Mouse (Mus musculus): ENCODE results near the gene Ddx39b. TPM values are rescaled to one million over a fixed set of nuclear protein-coding genes. Genes with fewer than 3 reads are reported as not detected.

Ddx39b gene
- total and polyA plus RNA-seq, 2 experiments from 2014 or later = 336 to 382 TPM

- TF ChIP-seq CTCF (IDR thresholded peaks at IDR 0.05; ENCODE audit: low read depth) = no peak
- Histone ChIP-seq H3K9ac (no peak overlapping the region), H3K4me3 (ENCODE audit: low read depth, low read length) (no peak overlapping the region), H3K36me3 (ENCODE audit: insufficient read depth) (peaks cover 96% of the 10 kb centered on the region), H3K27ac (ENCODE audit: low read depth, low read length) (no peak overlapping the region), H3K27me3 (ENCODE audit: insufficient read depth, low read length) (no peaks in the 10 kb centered on the region), H3K4me2 (ENCODE audit: low read depth) (no peak overlapping the region), H3K9me3 (ENCODE audit: low read length) (no peaks in the 10 kb centered on the region), H3K4me1 (ENCODE audit: insufficient read depth) (no peaks in the 10 kb centered on the region; the same call in 1 of the 2 replicates)
- ATAC-seq (no peak), DNase-seq (no peak)
- 83% methylated on average over 19 of the region's 19 CpGs for WGBS
Observed at GRCm38 (mm10) chr17:35249451-35250197, 8.1 kb downstream of the Ddx39b start.

- no peaks in the 10 kb centered on the region for H3K9me3 ChIP-seq (ENCODE audit: low read length)
- H3K36me3 ChIP-seq (ENCODE audit: insufficient read depth) = peaks cover 87% of the 10 kb centered on the region
- H3K27me3 ChIP-seq (ENCODE audit: insufficient read depth, low read length) = no peaks in the 10 kb centered on the region
- WGBS = 93% methylated on average over 3 of the region's 3 CpGs
- no peak for TF ChIP-seq CTCF (IDR thresholded peaks at IDR 0.05; ENCODE audit: low read depth)
- no peak overlapping the region for H3K27ac ChIP-seq (ENCODE audit: low read depth, low read length)
- no peak overlapping the region for H3K4me3 ChIP-seq (ENCODE audit: low read depth, low read length)
- H3K9ac ChIP-seq = no peak overlapping the region
- no peaks in the 10 kb centered on the region for H3K4me1 ChIP-seq (ENCODE audit: insufficient read depth)
- ATAC-seq (no peak), DNase-seq (no peak)
- no peak overlapping the region for H3K4me2 ChIP-seq (ENCODE audit: low read depth)
Observed at GRCm38 (mm10) chr17:35250348-35251120, 9.0 kb downstream of the Ddx39b start.

- ATAC-seq (no peak), DNase-seq (no peak)
- H3K9ac ChIP-seq = no peak overlapping the region
- no peak overlapping the region for H3K4me3 ChIP-seq (ENCODE audit: low read depth, low read length)
- H3K27ac ChIP-seq (ENCODE audit: low read depth, low read length) = no peak overlapping the region
- no peak for TF ChIP-seq CTCF (IDR thresholded peaks at IDR 0.05; ENCODE audit: low read depth)
- H3K4me1 ChIP-seq (ENCODE audit: insufficient read depth) = no peaks in the 10 kb centered on the region
- H3K36me3 ChIP-seq (ENCODE audit: insufficient read depth) = peaks cover 80% of the 10 kb centered on the region
- H3K4me2 ChIP-seq (ENCODE audit: low read depth) = no peak overlapping the region
- H3K9me3 ChIP-seq (ENCODE audit: low read length) = no peaks in the 10 kb centered on the region
- no peaks in the 10 kb centered on the region for H3K27me3 ChIP-seq (ENCODE audit: insufficient read depth, low read length)
- WGBS = 84% methylated on average over 15 of the region's 15 CpGs
Observed at GRCm38 (mm10) chr17:35251162-35251719, 9.7 kb downstream of the Ddx39b start.

GRCm38 (mm10) chr17:35251981-35252380, 10.4 kb downstream of the Ddx39b start:
- no peak for TF ChIP-seq CTCF (IDR thresholded peaks at IDR 0.05; ENCODE audit: low read depth)
- WGBS = 79% methylated on average over 5 of the region's 5 CpGs
- Histone ChIP-seq H3K4me3 (ENCODE audit: low read depth, low read length) (no peak overlapping the region), H3K4me1 (ENCODE audit: insufficient read depth) (no peaks in the 10 kb centered on the region), H3K27ac (ENCODE audit: low read depth, low read length) (no peak overlapping the region), H3K9ac (no peak overlapping the region), H3K9me3 (ENCODE audit: low read length) (no peaks in the 10 kb centered on the region), H3K4me2 (ENCODE audit: low read depth) (no peak overlapping the region), H3K36me3 (ENCODE audit: insufficient read depth) (peaks cover 73% of the 10 kb centered on the region), H3K27me3 (ENCODE audit: insufficient read depth, low read length) (no peaks in the 10 kb centered on the region)
- ATAC-seq = no peak
- no peak for DNase-seq

GRCm38 (mm10) chr17:35252619-35253292, 11.2 kb downstream of the Ddx39b start:
- Histone ChIP-seq H3K9me3 (ENCODE audit: low read length) (no peaks in the 10 kb centered on the region), H3K27me3 (ENCODE audit: insufficient read depth, low read length) (no peaks in the 10 kb centered on the region), H3K4me2 (ENCODE audit: low read depth) (no peak overlapping the region), H3K27ac (ENCODE audit: low read depth, low read length) (no peak overlapping the region), H3K9ac (no peak overlapping the region), H3K4me3 (ENCODE audit: low read depth, low read length) (no peak overlapping the region), H3K36me3 (ENCODE audit: insufficient read depth) (peaks cover 65% of the 10 kb centered on the region), H3K4me1 (ENCODE audit: insufficient read depth) (no peaks in the 10 kb centered on the region)
- DNase-seq (no peak), ATAC-seq (no peak)
- WGBS = 78% methylated on average over 18 of the region's 18 CpGs
- no peak for TF ChIP-seq CTCF (IDR thresholded peaks at IDR 0.05; ENCODE audit: low read depth)

GRCm38 (mm10) chr17:35253293-35254093, 11.9 kb downstream of the Ddx39b start:
- H3K4me3 ChIP-seq (ENCODE audit: low read depth, low read length) = no peak overlapping the region
- H3K36me3 ChIP-seq (ENCODE audit: insufficient read depth) = peaks cover 58% of the 10 kb centered on the region
- WGBS = 84% methylated on average over 32 of the region's 32 CpGs
- no peak overlapping the region for H3K27ac ChIP-seq (ENCODE audit: low read depth, low read length)
- no peaks in the 10 kb centered on the region for H3K9me3 ChIP-seq (ENCODE audit: low read length)
- DNase-seq (no peak), ATAC-seq (no peak)
- no peaks in the 10 kb centered on the region for H3K27me3 ChIP-seq (ENCODE audit: insufficient read depth, low read length)
- no peak for TF ChIP-seq CTCF (IDR thresholded peaks at IDR 0.05; ENCODE audit: low read depth)
- no peak overlapping the region for H3K9ac ChIP-seq
- no peak overlapping the region for H3K4me2 ChIP-seq (ENCODE audit: low read depth)
- no peaks in the 10 kb centered on the region for H3K4me1 ChIP-seq (ENCODE audit: insufficient read depth)
